Mouse (Mus musculus): Measurements from ENCODE around the gene Adamts12.
A peak's percentile ranks its signal among the peaks of the same experiment; 100 is the strongest.

DNA sequence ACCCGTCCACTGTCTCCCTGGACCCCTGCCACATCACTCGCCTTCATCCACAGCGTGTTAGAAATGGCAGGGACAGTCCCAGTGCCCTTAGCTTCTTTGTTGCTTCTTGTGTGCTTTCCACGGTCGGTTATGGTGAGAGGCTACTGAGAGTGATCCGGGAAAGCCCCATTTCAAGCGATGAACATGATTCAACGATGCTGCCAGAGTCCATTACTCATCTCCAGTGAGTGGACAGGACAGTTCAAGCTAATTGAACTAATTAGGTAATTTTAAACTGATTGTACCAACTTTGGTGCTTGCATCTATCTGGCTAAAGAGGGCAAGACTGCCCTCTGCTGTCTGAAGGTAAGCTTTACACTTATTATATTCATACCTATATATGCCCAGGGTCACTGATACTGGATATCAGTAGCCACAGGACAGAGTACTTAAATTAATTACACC, 315.5 kb downstream of the Adamts12 start:
- TF ChIP-seq CTCF (IDR thresholded peaks at IDR 0.05) (peak; percentile 77), EP300 (IDR thresholded peaks at IDR 0.05) (no peak)

All from lung, postnatal 0 days (tissue).